8 mouse cellular contexts compared by ENCODE assay signal in genomic region chr5:137787151-137787928, GRCm38 (mm10). TPM values are rescaled to one million over a fixed set of nuclear protein-coding genes. Genes with fewer than 3 reads are reported as not detected.
A peak's percentile ranks its signal among the peaks of the same experiment; 100 is the strongest.
DNase-seq lines count a peak whose midpoint lies in the region; ATAC-seq and TF ChIP-seq lines count a peak whose summit lies in the region.

Gene Mepce (minus strand): TSS chr5:137787655.
Gene Zcwpw1 (plus strand): TSS chr5:137787798.

- H3K4me1 ChIP-seq in cortical plate, adult 2 months (ENCODE audit: control insufficient read depth, insufficient read depth, low read length), result peaks cover 10% of the 10 kb centered on the region; the same call in 1 of the 2 replicates

- ATAC-seq in activated CD4-positive, CD25-positive, alpha-beta regulatory T cell, adult 4 months, result peak; percentile 55
- ATAC-seq in megakaryocyte progenitor cell, adult 5-6 weeks (replicated peaks; ENCODE audit: poor library complexity), result peak; percentile 48

- peak; percentile 92 for TF ChIP-seq POLR2A in cortical plate, adult 2 months (IDR thresholded peaks at IDR 0.05; ENCODE audit: extremely low read depth, insufficient read depth, low read length)

- H3K27ac ChIP-seq in cortical plate, adult 2 months (ENCODE audit: insufficient read depth, low read length), result peak within 1 kb of the TSS; percentile 95

- peak; percentile 48 for TF ChIP-seq CTCF in cortical plate, adult 2 months (IDR thresholded peaks at IDR 0.05; ENCODE audit: extremely low read depth, insufficient read depth, low read length)

- peak within 1 kb of the TSS; percentile 79 for H3K4me3 ChIP-seq in cortical plate, adult 2 months (ENCODE audit: insufficient read depth, low read length)

- DNase-seq in gastrocnemius, adult 8-10 months (ENCODE audit: low spot score in 2 of 2), result peak; percentile 88 to 94
- peak; percentile 98 for DNase-seq in induced T-regulatory cell, adult 2 months (ENCODE audit: low read depth)
- DNase-seq in left cerebral cortex, adult 9 months (ENCODE audit: low spot score in 2 of 2), result peak; percentile 89 to 97
- peak; percentile 95 for DNase-seq in right cerebral cortex, postnatal 14 days
- peak; percentile 94 to 95 for DNase-seq in urinary bladder, postnatal 36 days (ENCODE audit: low spot score in 2 of 2)

RNA-seq across cellular contexts. Expression of gene Mepce, which starts in this region (rescaled TPM):
- polyA plus RNA-seq in activated CD4-positive, CD25-positive, alpha-beta regulatory T cell, adult 4 months (2017; shearing (Covaris generic)), result 10 to 100 TPM; 22.4 to 26.9 TPM
- polyA plus RNA-seq in cortical plate, adult 2 months (2012; rRNA removed), result 37.8 and 38.1 TPM in 2 replicates
- 10 to 100 TPM; 23.0 to 24.2 (median 23.3) TPM for total RNA-seq in gastrocnemius, adult 8-10 months (2022)
- 34.6 and 37.4 TPM in 2 replicates for total RNA-seq in megakaryocyte progenitor cell, adult 5-6 weeks (2015)
- total RNA-seq in megakaryocyte progenitor cell, adult 5-6 weeks (2017), result 13.8 and 16.7 TPM in 2 replicates

RNA-seq across cellular contexts. Expression of gene Zcwpw1, which starts in this region (rescaled TPM):
- 10 to 100 TPM in 1 of 2 experiments, 1 to 10 TPM in 1; 5.9 to 10.9 TPM for polyA plus RNA-seq in activated CD4-positive, CD25-positive, alpha-beta regulatory T cell, adult 4 months (2017; shearing (Covaris generic))
- 11.3 and 12.6 TPM in 2 replicates for polyA plus RNA-seq in cortical plate, adult 2 months (2012; rRNA removed)
- total RNA-seq in gastrocnemius, adult 8-10 months (2022), result under 1 TPM in 2 of 4 experiments, not detected in 2; 0.24 to 0.31 TPM
- 6.2 and 9.1 TPM in 2 replicates for total RNA-seq in megakaryocyte progenitor cell, adult 5-6 weeks (2015)
- total RNA-seq in megakaryocyte progenitor cell, adult 5-6 weeks (2017), result 10.5 and 11.8 TPM in 2 replicates

Comparison
In these comparisons a context has a peak if more than half of its experiments do, and no peak if none do; other contexts are left out.
1. Peak in every context shown above with its lines: DNase-seq, ATAC-seq, H3K4me3 ChIP-seq and H3K27ac ChIP-seq.
2. RNA of gene Zcwpw1 (total RNA-seq): 6.2 to 11.8 TPM in megakaryocyte progenitor cell, adult 5-6 weeks; 0.24 to 0.31 TPM in gastrocnemius, adult 8-10 months; every median in the first group is over 4 times any median in the second.